Mouse (Mus musculus) erythroblast, embryonic 14.5 days (primary cell): ENCODE results near the gene Hdac8.

Source experiments
- GATA1 ChIP-seq: IDR thresholded peaks from 2 replicates; pipeline ENCODE4 v1.6.1; 2012; ENCODE audit warnings: low read length, inconsistent platforms, mixed read lengths
- TAL1 ChIP-seq: IDR thresholded peaks from 3 replicates; pipeline ENCODE4 v1.6.1; 2012; ENCODE audit warnings: low read length, inconsistent platforms, mixed read lengths

DNA sequence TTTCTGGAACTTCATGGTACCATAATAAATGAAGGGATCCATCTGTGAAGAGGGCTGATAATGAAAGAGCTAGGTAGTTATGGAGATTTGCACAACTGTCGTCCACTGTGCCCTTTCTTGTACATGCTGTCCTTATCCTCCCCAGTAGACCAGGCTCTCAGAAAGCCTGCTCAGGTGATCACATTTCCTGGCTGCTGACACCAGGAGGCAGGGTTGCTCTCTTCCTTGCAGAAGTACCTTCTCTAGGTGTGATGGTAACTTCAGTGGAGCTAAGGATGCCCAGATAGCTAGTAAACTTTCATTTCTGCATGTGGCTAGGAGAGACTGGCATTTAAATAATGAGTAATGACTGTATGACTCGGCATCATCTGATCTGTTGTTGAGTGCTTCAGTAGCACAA, 260.8 kb downstream of the Hdac8 start:
- no peak for TF ChIP-seq GATA1
- no peak for TF ChIP-seq TAL1
